Mouse (Mus musculus) spleen, adult 2 months (tissue): Measurements from ENCODE around the gene Tmem43.

Experiments
- CTCF ChIP-seq: fragments of 200-500 bp; IDR thresholded peaks from 2 replicates; pipeline ENCODE4 v1.5.1; 2011; ENCODE audit warnings: mild to moderate bottlenecking, inconsistent platforms; ENCODE audit not compliant: insufficient read depth, insufficient read length, insufficient replicate concordance; ENCODE audit errors: extremely low read depth
- POLR2A ChIP-seq: fragments of 200-500 bp; IDR thresholded peaks from 2 replicates; pipeline ENCODE4 v1.6.1; 2011; ENCODE audit warnings: low read depth, low read length, inconsistent platforms

- TF ChIP-seq POLR2A (no peak), CTCF (no peak)
Observed at GRCm38 (mm10) chr6:91525544-91525943, 52.0 kb downstream of the Tmem43 start.
